Mouse (Mus musculus): ENCODE results near the gene Cd3d. TPM values are rescaled to one million over a fixed set of nuclear protein-coding genes. Genes with fewer than 3 reads are reported as not detected.

The Cd3d gene
- polyA plus RNA-seq, 1 experiment from 2014 or later: 0.37 TPM

DNA sequence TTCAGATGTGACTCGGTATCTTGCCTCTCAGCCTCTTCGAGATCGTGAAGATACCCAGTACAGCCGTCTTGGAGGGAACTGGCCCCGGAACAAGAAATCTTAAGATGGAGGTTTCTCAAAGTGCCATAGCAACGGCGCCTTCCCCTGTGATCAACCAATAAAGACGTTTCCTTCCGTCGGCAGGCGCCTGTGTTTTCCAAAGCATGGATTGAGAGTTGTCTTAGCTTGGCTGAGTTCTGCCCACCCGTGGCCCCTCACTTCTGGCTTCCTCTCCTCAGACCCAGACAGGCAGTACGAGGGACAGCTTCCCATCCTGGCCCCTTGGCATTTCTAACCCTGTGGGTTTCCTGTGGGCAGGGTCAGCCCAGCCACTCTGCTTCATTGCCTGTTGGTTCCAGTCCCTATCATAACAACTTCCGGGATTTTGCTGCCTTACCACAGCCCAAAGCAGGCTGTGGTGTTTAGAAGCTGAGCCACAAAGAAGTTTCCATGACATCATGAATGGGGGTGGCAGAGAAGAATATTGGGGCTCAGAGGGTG, 4.7 kb downstream of the Cd3d start:
- TF ChIP-seq CTCF (IDR thresholded peaks at IDR 0.05; ENCODE audit: low read depth): no peak
- Histone ChIP-seq H3K4me3 (replicated peaks; ENCODE audit: low read depth, low read length) (no peak overlapping the region), H3K36me3 (ENCODE audit: insufficient read depth, low read length) (no peaks in the 10 kb centered on the region), H3K9me3 (replicated peaks; ENCODE audit: low read length) (no peaks in the 10 kb centered on the region), H3K4me2 (ENCODE audit: low read length) (no peak overlapping the region), H3K27ac (no peak overlapping the region), H3K9ac (ENCODE audit: low read depth, low read length) (no peak overlapping the region), H3K27me3 (ENCODE audit: insufficient read depth, low read length) (no peaks in the 10 kb centered on the region), H3K4me1 (replicated peaks; ENCODE audit: insufficient read depth, low read length) (no peaks in the 10 kb centered on the region)
- DNase-seq (ENCODE audit: low spot score): peak; percentile 9
- 48% methylated on average over 14 of the region's 14 CpGs for WGBS
- ATAC-seq (replicated peaks; ENCODE audit: low FRiP score, low read depth): no peak

DNA sequence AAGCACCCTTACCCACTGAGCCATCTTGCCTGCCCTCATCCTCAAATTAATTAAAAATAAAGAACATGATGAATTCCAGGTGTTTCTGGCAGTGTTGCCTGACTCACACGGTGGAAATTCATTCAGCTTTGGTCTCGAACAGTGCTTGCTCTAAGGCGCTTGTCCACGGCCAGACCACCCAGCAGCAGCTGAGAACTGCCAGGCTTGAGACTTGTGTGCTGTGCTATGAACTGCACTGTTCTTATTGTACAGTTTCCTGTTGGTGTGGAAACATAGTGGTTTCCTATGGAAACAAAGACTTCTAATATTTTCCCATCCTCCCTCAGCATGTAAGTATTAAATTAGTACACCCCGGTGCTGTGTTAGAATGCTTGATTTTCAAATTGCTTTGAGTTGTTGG, 5.4 kb downstream of the Cd3d start:
- no peaks in the 10 kb centered on the region for H3K4me1 ChIP-seq (replicated peaks; ENCODE audit: insufficient read depth, low read length)

DNA sequence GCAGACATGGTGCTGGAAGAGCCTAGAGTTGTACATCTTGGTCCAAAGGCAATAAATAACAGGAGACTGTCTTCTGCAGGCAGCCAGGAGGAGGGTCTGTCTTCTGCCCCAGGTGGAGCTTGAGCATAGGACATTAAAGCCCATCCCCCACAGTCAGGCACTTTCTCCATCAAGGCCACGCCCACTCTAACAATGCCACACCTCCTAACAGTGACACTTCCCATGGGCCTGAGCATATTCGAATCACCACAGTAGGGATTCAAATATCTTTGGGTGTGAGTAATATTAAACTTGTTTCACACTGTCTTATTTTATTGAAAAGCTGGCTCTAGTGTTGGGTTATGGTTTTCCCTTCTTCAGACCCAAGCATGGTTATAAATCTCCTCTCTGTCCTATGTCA, 10.2 kb downstream of the Cd3d start:
- H3K27ac ChIP-seq: no peak overlapping the region
- no peaks in the 10 kb centered on the region for H3K36me3 ChIP-seq (ENCODE audit: insufficient read depth, low read length)
- no peak overlapping the region for H3K9ac ChIP-seq (ENCODE audit: low read depth, low read length)
- no peak for TF ChIP-seq CTCF (IDR thresholded peaks at IDR 0.05; ENCODE audit: low read depth)
- no peaks in the 10 kb centered on the region for H3K9me3 ChIP-seq (replicated peaks; ENCODE audit: low read length)
- DNase-seq (ENCODE audit: low spot score) (no peak), ATAC-seq (replicated peaks; ENCODE audit: low FRiP score, low read depth) (no peak)
- no peak overlapping the region for H3K4me3 ChIP-seq (replicated peaks; ENCODE audit: low read depth, low read length)
- H3K27me3 ChIP-seq (ENCODE audit: insufficient read depth, low read length): no peaks in the 10 kb centered on the region
- no peak overlapping the region for H3K4me2 ChIP-seq (ENCODE audit: low read length)
- WGBS: 89% methylated on average over 2 of the region's 2 CpGs
- no peaks in the 10 kb centered on the region for H3K4me1 ChIP-seq (replicated peaks; ENCODE audit: insufficient read depth, low read length)

More for the DNA sequence above, 5.4 kb downstream of the Cd3d start:
- H3K9me3 ChIP-seq (replicated peaks; ENCODE audit: low read length): no peaks in the 10 kb centered on the region
- DNase-seq (ENCODE audit: low spot score) (no peak), ATAC-seq (replicated peaks; ENCODE audit: low FRiP score, low read depth) (no peak)
- no peak overlapping the region for H3K27ac ChIP-seq
- TF ChIP-seq CTCF (IDR thresholded peaks at IDR 0.05; ENCODE audit: low read depth): no peak
- no peaks in the 10 kb centered on the region for H3K27me3 ChIP-seq (ENCODE audit: insufficient read depth, low read length)
- H3K4me2 ChIP-seq (ENCODE audit: low read length): no peak overlapping the region
- no peak overlapping the region for H3K9ac ChIP-seq (ENCODE audit: low read depth, low read length)
- WGBS: 58% methylated on average over 5 of the region's 5 CpGs
- no peak overlapping the region for H3K4me3 ChIP-seq (replicated peaks; ENCODE audit: low read depth, low read length)
- H3K36me3 ChIP-seq (ENCODE audit: insufficient read depth, low read length): no peaks in the 10 kb centered on the region

DNA sequence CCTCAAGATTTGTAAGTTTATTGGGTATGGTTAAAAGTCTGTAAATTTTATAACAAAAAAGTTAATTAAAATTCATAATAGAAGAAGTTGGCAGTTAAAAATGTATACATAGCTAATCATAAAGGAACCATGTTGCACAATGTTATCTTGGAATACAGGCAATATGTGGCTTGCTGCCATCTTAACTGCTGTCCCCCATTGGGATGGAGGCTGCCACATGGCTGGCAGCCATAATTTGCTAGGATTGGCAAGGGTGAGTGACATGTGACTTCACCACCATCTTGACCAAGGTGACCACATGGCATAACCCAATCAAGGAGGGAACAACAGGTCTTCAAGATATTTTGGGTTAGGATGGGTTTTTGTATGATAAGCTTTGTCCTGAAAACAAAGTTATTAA, 10.7 kb downstream of the Cd3d start:
- Histone ChIP-seq H3K9me3 (replicated peaks; ENCODE audit: low read length) (no peaks in the 10 kb centered on the region), H3K4me1 (replicated peaks; ENCODE audit: insufficient read depth, low read length) (no peaks in the 10 kb centered on the region), H3K27ac (no peak overlapping the region), H3K9ac (ENCODE audit: low read depth, low read length) (no peak overlapping the region), H3K4me3 (replicated peaks; ENCODE audit: low read depth, low read length) (no peak overlapping the region), H3K27me3 (ENCODE audit: insufficient read depth, low read length) (no peaks in the 10 kb centered on the region), H3K4me2 (ENCODE audit: low read length) (no peak overlapping the region), H3K36me3 (ENCODE audit: insufficient read depth, low read length) (no peaks in the 10 kb centered on the region)
- DNase-seq (ENCODE audit: low spot score) (no peak), ATAC-seq (replicated peaks; ENCODE audit: low FRiP score, low read depth) (no peak)
- no peak for TF ChIP-seq CTCF (IDR thresholded peaks at IDR 0.05; ENCODE audit: low read depth)

DNA sequence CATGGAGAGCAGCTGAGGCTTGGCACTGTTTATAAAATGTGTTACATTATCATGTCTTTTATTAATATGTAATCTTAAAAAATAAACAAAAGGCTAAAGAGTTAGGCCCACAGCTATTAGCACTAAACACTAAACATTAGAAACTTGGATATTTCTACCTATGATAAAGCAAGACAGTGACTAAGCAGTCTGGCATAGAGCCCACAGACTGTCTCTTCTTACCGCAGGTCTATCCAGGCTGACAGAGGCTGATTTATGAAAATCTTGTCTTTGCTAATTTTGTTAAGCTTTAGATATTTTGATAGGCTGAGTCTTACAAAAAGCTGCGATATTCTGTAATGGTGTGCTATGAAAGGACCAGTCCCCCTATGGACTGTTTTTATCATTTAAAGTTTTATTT, 11.7 kb downstream of the Cd3d start:
- Histone ChIP-seq H3K9ac (ENCODE audit: low read depth, low read length) (no peak overlapping the region), H3K4me1 (replicated peaks; ENCODE audit: insufficient read depth, low read length) (no peaks in the 10 kb centered on the region), H3K4me2 (ENCODE audit: low read length) (no peak overlapping the region), H3K4me3 (replicated peaks; ENCODE audit: low read depth, low read length) (no peak overlapping the region), H3K36me3 (ENCODE audit: insufficient read depth, low read length) (no peaks in the 10 kb centered on the region), H3K27ac (no peak overlapping the region), H3K27me3 (ENCODE audit: insufficient read depth, low read length) (no peaks in the 10 kb centered on the region), H3K9me3 (replicated peaks; ENCODE audit: low read length) (no peaks in the 10 kb centered on the region)
- ATAC-seq (replicated peaks; ENCODE audit: low FRiP score, low read depth) (no peak), DNase-seq (ENCODE audit: low spot score) (no peak)
- 79% methylated on average over 2 of the region's 2 CpGs for WGBS
- no peak for TF ChIP-seq CTCF (IDR thresholded peaks at IDR 0.05; ENCODE audit: low read depth)

DNA sequence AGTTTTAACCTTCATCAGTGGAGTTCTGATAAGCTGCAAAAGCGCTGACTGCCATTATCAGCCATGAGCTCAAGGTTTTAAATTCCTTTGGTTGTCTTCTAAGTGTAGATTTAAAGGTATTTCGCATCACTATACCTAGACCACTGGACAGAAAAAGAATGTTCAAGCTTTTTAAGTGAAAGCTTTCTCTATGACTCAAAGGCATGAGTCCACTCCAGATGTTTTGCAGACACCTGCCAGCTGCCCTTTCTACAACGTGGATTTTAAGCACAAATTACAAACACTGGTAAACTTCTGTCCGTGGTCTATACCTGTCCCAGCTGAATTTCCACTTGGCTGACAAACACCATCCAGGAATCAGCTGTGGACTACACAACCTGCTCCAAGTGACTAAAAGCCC, 13.4 kb downstream of the Cd3d start:
- no peak for ATAC-seq (replicated peaks; ENCODE audit: low FRiP score, low read depth)
- no peak for TF ChIP-seq CTCF (IDR thresholded peaks at IDR 0.05; ENCODE audit: low read depth)
- DNase-seq (ENCODE audit: low spot score): no peak
- no peak overlapping the region for H3K27ac ChIP-seq
- no peak overlapping the region for H3K9ac ChIP-seq (ENCODE audit: low read depth, low read length)
- H3K4me2 ChIP-seq (ENCODE audit: low read length): no peak overlapping the region
- H3K9me3 ChIP-seq (replicated peaks; ENCODE audit: low read length): no peaks in the 10 kb centered on the region
- no peaks in the 10 kb centered on the region for H3K4me1 ChIP-seq (replicated peaks; ENCODE audit: insufficient read depth, low read length)
- no peaks in the 10 kb centered on the region for H3K27me3 ChIP-seq (ENCODE audit: insufficient read depth, low read length)
- no peak overlapping the region for H3K4me3 ChIP-seq (replicated peaks; ENCODE audit: low read depth, low read length)
- no peaks in the 10 kb centered on the region for H3K36me3 ChIP-seq (ENCODE audit: insufficient read depth, low read length)
- 76% methylated on average over 4 of the region's 4 CpGs for WGBS

DNA sequence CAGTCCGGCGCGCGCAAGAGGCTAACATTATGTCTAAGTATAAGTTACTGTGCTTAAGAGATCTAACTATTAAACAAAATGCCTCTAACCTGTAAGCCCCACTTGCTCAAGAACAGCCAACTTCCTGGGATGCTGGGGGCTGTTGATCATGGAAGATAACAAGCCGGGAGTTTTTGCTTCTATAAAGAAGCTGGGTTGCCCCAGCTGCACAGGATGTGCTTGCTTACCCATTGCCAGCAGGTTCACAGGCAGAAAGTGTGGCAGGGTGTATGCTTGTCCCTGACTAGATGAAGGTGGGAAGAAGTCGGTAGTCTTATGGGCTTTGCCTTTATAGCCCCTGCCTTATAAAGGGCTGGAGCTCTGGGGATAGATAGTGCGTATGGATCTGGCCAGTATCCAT, 15.0 kb downstream of the Cd3d start:
- WGBS: 88% methylated on average over 7 of the region's 7 CpGs
- no peak for DNase-seq (ENCODE audit: low spot score)
- no peak overlapping the region for H3K27ac ChIP-seq
- no peak for TF ChIP-seq CTCF (IDR thresholded peaks at IDR 0.05; ENCODE audit: low read depth)
- H3K9ac ChIP-seq (ENCODE audit: low read depth, low read length): no peak overlapping the region
- H3K4me3 ChIP-seq (replicated peaks; ENCODE audit: low read depth, low read length): no peak overlapping the region
- no peak for ATAC-seq (replicated peaks; ENCODE audit: low FRiP score, low read depth)
- no peaks in the 10 kb centered on the region for H3K27me3 ChIP-seq (ENCODE audit: insufficient read depth, low read length)
- H3K36me3 ChIP-seq (ENCODE audit: insufficient read depth, low read length): no peaks in the 10 kb centered on the region
- no peak overlapping the region for H3K4me2 ChIP-seq (ENCODE audit: low read length)
- no peaks in the 10 kb centered on the region for H3K4me1 ChIP-seq (replicated peaks; ENCODE audit: insufficient read depth, low read length)
- H3K9me3 ChIP-seq (replicated peaks; ENCODE audit: low read length): no peaks in the 10 kb centered on the region
